Mouse (Mus musculus) kidney, postnatal 36 days (tissue): ENCODE measurements around the gene Dctpp1.
A peak's percentile ranks its signal among the peaks of the same experiment; 100 is the strongest.

Experiments used
- DNase-seq, 2 experiments: peaks; one replicate each; pipeline ENCODE4 v3.0.0; 2021 to 2022; ENCODE audit warnings: mixed read lengths in 2 of 2

Gene Dctpp1

GRCm38 (mm10) chr7:127260309-127261111 is at the start of gene Dctpp1:
Gene Dctpp1 (minus strand): TSS chr7:127260709.
- peak; percentile 98 to 99 for DNase-seq

GRCm38 (mm10) chr7:127309951-127310350 is 49.4 kb upstream of the Dctpp1 start:
- no peak for DNase-seq

GRCm38 (mm10) chr7:127308887-127309286 is 48.4 kb upstream of the Dctpp1 start:
- DNase-seq = peak; percentile 61 to 69

GRCm38 (mm10) chr7:127308431-127308830 is 47.9 kb upstream of the Dctpp1 start:
- no peak for DNase-seq

GRCm38 (mm10) chr7:127297586-127298193 is 37.2 kb upstream of the Dctpp1 start:
- DNase-seq = no peak

- no peak for DNase-seq
These were observed 36.5 kb upstream of the Dctpp1 start for GRCm38 (mm10) chr7:127296786-127297555.

- DNase-seq = no peak
These were observed 35.6 kb upstream of the Dctpp1 start, which contains the start of gene Itgal for GRCm38 (mm10) chr7:127296098-127296497. Gene Itgal (plus strand): TSS chr7:127296260.

- DNase-seq = peak in 1 of 2 experiments; percentile 14
These were observed 29.6 kb upstream of the Dctpp1 start for GRCm38 (mm10) chr7:127290142-127290541.

- no peak for DNase-seq
These were observed 28.8 kb upstream of the Dctpp1 start for GRCm38 (mm10) chr7:127289306-127289705.

- DNase-seq = no peak
These were observed 27.4 kb upstream of the Dctpp1 start for GRCm38 (mm10) chr7:127287940-127288339.

GRCm38 (mm10) chr7:127285154-127285553 is 24.6 kb upstream of the Dctpp1 start:
- no peak for DNase-seq

GRCm38 (mm10) chr7:127282190-127282589 is 21.7 kb upstream of the Dctpp1 start:
- DNase-seq = no peak

- no peak for DNase-seq
These were observed 20.6 kb upstream of the Dctpp1 start for GRCm38 (mm10) chr7:127281114-127281513.

GRCm38 (mm10) chr7:127280092-127280491 is 19.6 kb upstream of the Dctpp1 start:
- no peak for DNase-seq

GRCm38 (mm10) chr7:127278311-127278710 is 17.8 kb upstream of the Dctpp1 start:
- peak; percentile 79 to 81 for DNase-seq

- DNase-seq = peak; percentile 71 to 85
These were observed 16.0 kb upstream of the Dctpp1 start for GRCm38 (mm10) chr7:127276519-127276961.

- peak; percentile 95 to 98 for DNase-seq
These were observed 13.6 kb upstream of the Dctpp1 start, which contains the start of gene Sephs2 for GRCm38 (mm10) chr7:127273925-127274789. Gene Sephs2 (minus strand): TSS chr7:127274055.

- DNase-seq = peak in 1 of 2 experiments; percentile 49
These were observed 12.8 kb upstream of the Dctpp1 start for GRCm38 (mm10) chr7:127273118-127273923.

- peak in 1 of 2 experiments; percentile 29 for DNase-seq
These were observed 12.1 kb upstream of the Dctpp1 start for GRCm38 (mm10) chr7:127272566-127272965.

GRCm38 (mm10) chr7:127271093-127271492 is 10.6 kb upstream of the Dctpp1 start:
- DNase-seq = no peak

- DNase-seq = no peak
These were observed 10.2 kb upstream of the Dctpp1 start for GRCm38 (mm10) chr7:127270666-127271065.
